Mouse (Mus musculus): ENCODE measurements at regions not wholly inside any gene's neighbourhood (a gene's known extent, or its start where the extent isn't known, plus 50 kb on each side); places are given as distances from the start of the nearest gene placed in this dataset.

DNA sequence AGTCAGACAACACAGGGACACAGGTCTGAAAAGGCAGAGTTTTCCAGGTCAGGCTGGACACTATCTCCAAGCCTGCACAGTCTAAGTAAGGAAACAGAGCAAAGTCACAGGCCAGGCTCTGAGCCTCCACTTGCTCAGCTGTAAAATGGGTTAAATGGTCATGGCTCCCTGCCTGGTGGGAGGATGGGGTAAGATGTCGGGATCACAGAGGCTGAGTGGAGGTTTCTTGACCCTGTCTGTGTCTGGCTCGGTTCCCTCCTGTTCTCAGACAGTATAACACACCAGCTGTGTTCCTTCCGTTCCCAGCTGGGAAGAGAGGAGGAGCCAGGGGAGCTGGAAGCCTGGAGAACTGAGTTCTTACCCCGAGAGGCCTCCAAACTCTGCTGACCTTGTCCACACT, 56.8 kb upstream of the Neurl1b start:
- TF ChIP-seq CTCF (IDR thresholded peaks at IDR 0.05): no peak
- CTCF ChIA-PET: no interaction called here
- H3K27me3 ChIP-seq: no peaks in the 10 kb centered on the region
- POLR2A ChIA-PET: no interaction called here
- in situ Hi-C loops (cut with MboI; ENCODE audit: low pct_unique_long_range_greater_than_20kb): no loop called here
- ATAC-seq: no peak
- no peak for DNase-seq (ENCODE audit: low read depth, low spot score)

DNA sequence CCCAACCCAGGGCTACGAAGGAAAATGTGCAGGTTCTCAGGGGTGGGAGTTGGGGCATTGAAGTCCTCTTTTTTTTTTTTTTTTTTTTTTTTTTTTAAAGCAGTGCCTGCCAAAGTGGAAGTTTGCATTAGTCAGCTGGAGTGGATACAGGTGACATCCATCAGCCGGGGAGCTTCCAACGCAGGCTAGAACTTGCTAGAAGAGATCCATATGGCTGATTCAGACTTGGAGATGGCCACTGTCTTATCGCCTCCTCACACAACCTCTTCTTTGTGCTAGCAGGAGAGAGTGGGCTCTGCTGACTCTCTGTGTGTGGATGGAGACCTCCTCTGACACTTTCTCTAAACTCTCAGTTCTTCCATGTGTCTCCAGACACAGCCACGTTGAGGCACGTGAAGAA, 53.9 kb upstream of the Neurl1b start:
- DNase-seq (ENCODE audit: low read depth, low spot score) (no peak), ATAC-seq (no peak)
- CTCF ChIA-PET: no interaction called here
- POLR2A ChIA-PET: no interaction called here
- in situ Hi-C loops (cut with MboI; ENCODE audit: low pct_unique_long_range_greater_than_20kb): no loop called here
- no peak for TF ChIP-seq CTCF (IDR thresholded peaks at IDR 0.05)
- no peaks in the 10 kb centered on the region for H3K27me3 ChIP-seq

DNA sequence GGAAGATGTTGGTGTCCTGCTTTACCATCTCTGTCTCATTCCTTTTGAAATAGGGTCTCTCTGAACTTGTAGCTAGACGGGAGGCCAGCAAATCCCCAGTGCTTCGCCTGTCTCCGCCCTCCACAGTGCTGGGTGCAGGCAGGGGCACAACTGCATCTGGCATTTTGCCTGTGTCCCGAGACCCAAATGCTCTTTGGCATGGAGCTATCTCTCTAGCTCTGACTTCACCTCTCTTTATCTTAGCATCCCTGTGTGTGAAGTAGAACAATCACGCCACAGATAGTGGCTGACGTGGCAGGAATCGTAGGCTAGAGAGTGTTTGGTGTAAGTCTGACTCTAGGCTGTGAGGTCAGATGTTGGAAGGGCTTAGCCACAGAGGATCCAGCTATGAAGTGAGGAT, 53.2 kb upstream of the Neurl1b start:
- in situ Hi-C loops (cut with MboI; ENCODE audit: low pct_unique_long_range_greater_than_20kb): no loop called here
- ChIA-PET POLR2A (no interaction called here), CTCF (no interaction called here)
- DNase-seq (ENCODE audit: low read depth, low spot score) (no peak), ATAC-seq (no peak)
- H3K27me3 ChIP-seq: no peaks in the 10 kb centered on the region
- TF ChIP-seq CTCF (IDR thresholded peaks at IDR 0.05): no peak

DNA sequence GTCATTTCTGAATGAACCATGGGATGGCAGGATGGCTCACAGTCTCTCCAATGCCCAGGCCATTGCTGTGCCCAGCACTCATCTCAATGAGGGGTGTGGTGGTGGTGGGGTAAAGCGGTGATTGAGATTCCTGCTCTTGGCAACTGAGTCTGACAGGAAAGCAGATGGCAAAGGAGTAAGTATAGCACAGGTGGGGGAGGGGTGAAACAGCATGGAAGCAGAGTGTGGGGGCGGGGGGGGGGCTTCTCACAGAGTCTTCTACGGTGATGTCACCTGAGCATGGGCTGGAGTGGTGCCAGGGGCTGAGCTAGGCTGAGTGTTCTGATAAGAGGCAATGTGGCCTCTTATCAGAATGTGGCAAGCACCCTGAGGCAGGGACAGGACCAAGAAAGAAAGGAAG, 52.6 kb upstream of the Neurl1b start:
- ChIA-PET POLR2A (no interaction called here), CTCF (no interaction called here)
- TF ChIP-seq CTCF (IDR thresholded peaks at IDR 0.05): no peak
- DNase-seq (ENCODE audit: low read depth, low spot score): no peak
- in situ Hi-C loops (cut with MboI; ENCODE audit: low pct_unique_long_range_greater_than_20kb): no loop called here
- H3K27me3 ChIP-seq: no peaks in the 10 kb centered on the region
- no peak for ATAC-seq

DNA sequence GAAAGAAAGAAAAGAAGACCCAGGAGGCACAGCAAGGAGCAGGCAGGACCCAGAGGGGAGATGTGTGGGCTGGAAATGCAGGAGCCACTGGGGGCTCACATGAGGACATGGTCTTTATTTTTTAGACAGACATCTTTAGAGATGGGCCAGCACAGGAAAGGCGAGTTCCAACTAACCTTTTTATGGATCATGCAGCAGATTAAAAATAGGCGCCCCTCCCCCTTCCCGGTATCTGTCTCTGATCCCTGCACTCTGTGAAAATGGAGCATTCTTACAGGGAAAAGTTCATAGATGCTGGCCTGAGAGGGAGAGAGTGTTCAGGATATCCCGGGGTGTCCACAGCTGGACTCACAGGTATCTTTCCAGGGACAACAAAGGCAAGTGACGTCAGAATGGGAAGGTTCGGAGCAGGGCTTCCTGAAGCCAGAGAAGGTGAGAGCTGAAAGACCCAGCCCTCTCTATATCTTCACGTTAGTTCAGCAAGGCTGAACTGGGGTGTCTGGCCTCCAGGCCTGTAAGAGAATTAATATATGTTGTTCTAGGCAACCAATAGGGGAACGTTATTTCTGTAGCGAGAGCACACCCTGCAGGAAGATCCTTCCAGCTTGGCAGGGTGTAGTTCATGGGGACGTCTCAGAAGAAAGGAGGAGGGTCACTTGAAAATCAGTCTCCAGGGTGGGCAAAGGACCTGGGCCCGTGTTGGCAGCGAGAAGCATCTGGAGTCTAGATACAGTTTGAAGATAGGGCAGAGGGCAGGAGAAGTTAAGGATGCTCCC, 51.9 kb upstream of the Neurl1b start:
- CTCF ChIA-PET: no interaction called here

DNA sequence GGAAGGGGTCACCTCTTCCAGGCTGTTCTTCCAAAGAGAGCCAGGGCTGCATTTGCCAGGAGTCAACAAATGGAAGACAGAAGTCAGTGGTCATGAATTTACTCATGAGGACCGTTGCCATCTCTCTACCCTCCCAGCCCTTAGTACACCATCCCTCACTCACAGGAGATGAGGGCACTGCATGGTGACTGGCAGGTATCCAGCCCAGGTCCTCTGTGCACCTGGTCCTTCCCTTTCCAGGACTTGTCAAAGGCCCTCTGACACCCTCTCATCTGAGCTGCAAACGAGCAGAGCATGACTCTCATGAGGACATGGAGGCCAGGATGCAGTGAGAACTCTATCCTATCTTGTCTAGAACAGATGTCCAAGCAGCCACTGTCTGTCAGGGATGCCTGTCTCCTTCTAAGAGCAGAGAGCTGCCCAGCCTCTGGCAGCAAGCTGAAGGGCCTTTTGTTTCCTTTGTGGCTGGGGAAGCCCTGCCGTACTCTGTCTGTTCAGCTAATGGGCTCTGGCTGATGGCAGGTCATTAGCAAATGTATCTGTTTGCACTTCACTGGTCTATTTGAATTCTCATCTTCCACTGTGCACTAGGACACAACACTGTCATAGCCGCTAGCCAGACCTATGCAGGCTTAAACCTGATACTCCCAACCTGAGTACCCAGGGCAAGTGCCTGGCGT, 50.6 kb upstream of the Neurl1b start:
- CTCF ChIA-PET: no interaction called here

More for the DNA sequence above, 51.9 kb upstream of the Neurl1b start:
- TF ChIP-seq CTCF (IDR thresholded peaks at IDR 0.05): no peak
- POLR2A ChIA-PET: no interaction called here
- ATAC-seq: no peak
- H3K27me3 ChIP-seq: no peaks in the 10 kb centered on the region
- in situ Hi-C loops (cut with MboI; ENCODE audit: low pct_unique_long_range_greater_than_20kb): no loop called here
- DNase-seq (ENCODE audit: low read depth, low spot score): no peak

More for the DNA sequence above, 50.6 kb upstream of the Neurl1b start:
- no peak for TF ChIP-seq CTCF (IDR thresholded peaks at IDR 0.05)
- DNase-seq (ENCODE audit: low read depth, low spot score) (no peak), ATAC-seq (no peak)
- in situ Hi-C loops (cut with MboI; ENCODE audit: low pct_unique_long_range_greater_than_20kb): no loop called here
- H3K27me3 ChIP-seq: no peaks in the 10 kb centered on the region
- POLR2A ChIA-PET: interaction anchor here (1.0 kb wide), 1 partner anchor 16 kb away, joined by 3 read pairs; no protein-coding TSS in a partner anchor
